Mouse (Mus musculus): Measurements from ENCODE around the gene Hist1h4f.
"Not testable (repeated sequence)": the region's sequence is repeated elsewhere in the genome, so short reads cannot be mapped to it uniquely, and the experiment has no call there.

Gene Hist1h4f

GRCm38 (mm10) chr13:23551146-23551834, at the start of gene Hist1h4f:
TSS of gene Hist1h4f (minus strand) at chr13:23551648.
- DNase-seq, result peak; percentile 93 to 94

GRCm38 (mm10) chr13:23597957-23598356, 46.5 kb upstream of the Hist1h4f start:
- peak; percentile 86 to 88 for DNase-seq

- DNase-seq, result no peak
Measured at GRCm38 (mm10) chr13:23595622-23596372, 44.3 kb upstream of the Hist1h4f start.

- DNase-seq, result no peak
Measured at GRCm38 (mm10) chr13:23595185-23595584, 43.7 kb upstream of the Hist1h4f start.

GRCm38 (mm10) chr13:23593051-23593770, 41.8 kb upstream of the Hist1h4f start:
- DNase-seq, result no peak

GRCm38 (mm10) chr13:23592614-23593013, 41.2 kb upstream of the Hist1h4f start:
- peak; percentile 80 to 84 for DNase-seq

GRCm38 (mm10) chr13:23591886-23592285, 40.4 kb upstream of the Hist1h4f start:
- DNase-seq, result not testable (repeated sequence)

- DNase-seq, result no peak
Measured at GRCm38 (mm10) chr13:23591206-23591605, 39.8 kb upstream of the Hist1h4f start.

GRCm38 (mm10) chr13:23586940-23587225, 35.4 kb upstream of the Hist1h4f start:
- DNase-seq, result no peak

- DNase-seq, result peak in 1 of 2 experiments; percentile 23
Measured at GRCm38 (mm10) chr13:23586099-23586939, 34.9 kb upstream of the Hist1h4f start.

GRCm38 (mm10) chr13:23585442-23586098, 34.1 kb upstream of the Hist1h4f start:
- peak; percentile 68 to 78 for DNase-seq

GRCm38 (mm10) chr13:23585029-23585441, 33.6 kb upstream of the Hist1h4f start:
- peak; percentile 63 to 72 for DNase-seq

GRCm38 (mm10) chr13:23584331-23584730, 32.9 kb upstream of the Hist1h4f start:
- DNase-seq, result no peak

- DNase-seq, result no peak
Measured at GRCm38 (mm10) chr13:23583387-23584068, 32.1 kb upstream of the Hist1h4f start.

- no peak for DNase-seq
Measured at GRCm38 (mm10) chr13:23582219-23583056, 31.0 kb upstream of the Hist1h4f start.

GRCm38 (mm10) chr13:23581408-23582218, 30.2 kb upstream of the Hist1h4f start, which contains the start of gene Hist1h4d:
TSS of gene Hist1h4d (plus strand) at chr13:23581598.
- peak; percentile 98 to 99 for DNase-seq

GRCm38 (mm10) chr13:23577835-23578234, 26.4 kb upstream of the Hist1h4f start:
- no peak for DNase-seq

- DNase-seq, result no peak
Measured at GRCm38 (mm10) chr13:23576906-23577639, 25.6 kb upstream of the Hist1h4f start.
